Mouse (Mus musculus) MEL (cell line): ENCODE measurements at regions not wholly inside any gene's neighbourhood (a gene's known extent, or its start where the extent isn't known, plus 50 kb on each side); places are given as distances from the start of the nearest gene placed in this dataset.

Source experiments
- BHLHE40 ChIP-seq: IDR thresholded peaks from 2 replicates; pipeline ENCODE4 v1.6.1; 2012; ENCODE audit warnings: low read depth, mild to moderate bottlenecking, inconsistent platforms, low read length, improper control_type of control experiment, borderline replicate concordance
- CTCF ChIP-seq, 3 experiments: IDR thresholded peaks in 2 of 3; conservative IDR thresholded peaks in 1 of 3; 2 replicates each; pipeline ENCODE4 v1.5.1; 2011 to 2012; ENCODE audit warnings: low read length in 3 of 3, low read depth in 2 of 3, mild to moderate bottlenecking in 2 of 3, improper control_type of control experiment in 1 of 3, inconsistent platforms in 1 of 3, mixed read lengths in 1 of 3, moderate library complexity in 1 of 3; ENCODE audit not compliant: control insufficient read depth in 1 of 3, insufficient read depth in 1 of 3, poor library complexity in 1 of 3, severe bottlenecking in 1 of 3
- E2F4 ChIP-seq: IDR thresholded peaks from 2 replicates; pipeline ENCODE4 v1.6.1; 2011; ENCODE audit warnings: low read depth, low read length, improper control_type of control experiment, borderline replicate concordance
- GATA1 ChIP-seq: IDR thresholded peaks from 2 replicates; pipeline ENCODE4 v1.6.1; 2011; ENCODE audit warnings: low read depth, low read length, improper control_type of control experiment
- HCFC1 ChIP-seq: IDR thresholded peaks from 2 replicates; pipeline ENCODE4 v1.6.1; 2012; ENCODE audit warnings: low read depth, mild to moderate bottlenecking, inconsistent platforms, low read length, improper control_type of control experiment, moderate library complexity
- MAFK ChIP-seq: IDR thresholded peaks from 2 replicates; pipeline ENCODE4 v1.6.1; 2011; ENCODE audit warnings: low read depth, mild to moderate bottlenecking, low read length, improper control_type of control experiment, borderline replicate concordance
- POLR2A ChIP-seq, 2 experiments: IDR thresholded peaks; 2 replicates each; pipeline ENCODE4 v1.6.1; 2011 to 2012; ENCODE audit warnings: low read length in 2 of 2, mild to moderate bottlenecking in 2 of 2, control low read depth in 1 of 2, improper control_type of control experiment in 1 of 2, low read depth in 1 of 2, moderate library complexity in 1 of 2; ENCODE audit not compliant: control insufficient read depth in 1 of 2, insufficient read depth in 1 of 2, poor library complexity in 1 of 2
- TBP ChIP-seq: IDR thresholded peaks from 2 replicates; pipeline ENCODE4 v1.8.0; 2011; ENCODE audit warnings: low read depth, low read length, improper control_type of control experiment
- ZC3H11A ChIP-seq: IDR thresholded peaks from 2 replicates; pipeline ENCODE4 v1.6.1; 2012; ENCODE audit warnings: low read depth, mild to moderate bottlenecking, inconsistent platforms, low read length, improper control_type of control experiment

GRCm38 (mm10) chr15:23600445-23600844 lies 1051.6 kb downstream of the Cdh18 start:
- TF ChIP-seq TBP (no peak), MAFK (no peak), GATA1 (no peak), POLR2A (IDR thresholded peaks at IDR 0.05; ENCODE audit: control insufficient read depth in 1 of 2, insufficient read depth in 1 of 2, low read depth in 1 of 2, low read length in 2 of 2, poor library complexity in 1 of 2) (no peak), HCFC1 (no peak), CTCF (IDR thresholded peaks at IDR 0.05 in 2 of 3, conservative IDR thresholded peaks at IDR 0.05 in 1 of 3; ENCODE audit: control insufficient read depth in 1 of 3, insufficient read depth in 1 of 3, low read depth in 2 of 3, low read length in 3 of 3, poor library complexity in 1 of 3, severe bottlenecking in 1 of 3) (no peak), BHLHE40 (no peak), E2F4 (no peak), ZC3H11A (no peak)
